In the genomic region with DNA sequence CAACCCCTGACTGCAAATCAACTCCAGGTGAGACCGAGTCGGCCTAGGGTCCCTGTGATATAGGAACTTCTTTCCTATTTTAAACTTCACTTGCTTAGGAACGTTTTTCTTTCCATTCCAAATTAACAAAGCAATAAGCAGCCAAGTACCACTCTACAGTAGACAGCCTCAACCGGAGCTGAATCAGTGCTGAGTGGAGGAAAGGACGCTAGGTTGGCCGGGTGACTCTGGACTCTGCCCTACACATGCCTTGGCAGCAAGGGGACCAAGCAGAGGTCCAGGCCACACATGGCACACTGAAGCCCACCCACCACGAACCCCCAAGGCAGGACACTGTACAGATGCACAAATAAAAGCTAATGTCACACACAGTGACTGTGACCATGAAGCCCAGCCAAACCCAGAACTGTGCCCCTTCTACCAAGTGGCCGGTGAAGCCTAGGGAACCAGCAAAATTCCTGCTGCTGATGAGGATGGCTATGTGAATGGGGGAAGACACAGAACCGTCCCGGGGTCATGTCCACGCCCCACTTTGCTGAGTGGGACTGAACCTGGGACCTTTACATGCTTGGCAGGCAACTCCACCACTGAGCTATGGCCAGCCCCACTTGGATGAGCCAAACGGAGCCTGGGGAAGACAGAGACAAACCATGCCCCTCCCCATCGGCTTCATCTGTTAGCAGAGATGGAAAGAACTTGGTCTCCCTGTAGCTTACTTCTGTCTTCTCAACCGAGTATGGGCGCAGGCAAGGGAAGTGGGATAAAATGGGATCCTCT, we compare ENCODE assay signal across 10 mouse cellular contexts. TPM values are rescaled to one million over a fixed set of nuclear protein-coding genes. Genes with fewer than 3 reads are reported as not detected.
DNase-seq lines count a peak whose midpoint lies in the region; ATAC-seq lines count a peak whose summit lies in the region.
"Had no signal": no experiment of that assay in that cellular context is flagged by ENCODE, and none has a peak within 500 bp of the region (broad histone marks: within the 10 kb centered on the region; RNA-seq: fewer than 3 reads in every experiment).

No protein-coding gene starts in this region.

- no peak overlapping the region for H3K4me3 ChIP-seq in forebrain, embryonic 10.5 days
- no peak overlapping the region for H3K4me3 ChIP-seq in forebrain, embryonic 14.5 days (ENCODE audit: low read depth, low read length)
- H3K4me3 ChIP-seq in embryonic facial prominence, embryonic 15.5 days (replicated peaks) = no peak overlapping the region
- H3K4me3 ChIP-seq in liver, embryonic 13.5 days (replicated peaks) = no peak overlapping the region

- 76% methylated on average over 15 of the region's 15 CpGs for WGBS in forebrain, embryonic 10.5 days
- WGBS in forebrain, embryonic 14.5 days = 85% methylated on average over 15 of the region's 15 CpGs
- 64% methylated on average over 15 of the region's 15 CpGs for WGBS in embryonic facial prominence, embryonic 15.5 days
- 59% methylated on average over 15 of the region's 15 CpGs for WGBS in liver, embryonic 13.5 days (ENCODE audit: insufficient replicate concordance)

- no peak for ATAC-seq in forebrain, embryonic 14.5 days
- no peak for ATAC-seq in embryonic facial prominence, embryonic 15.5 days (ENCODE audit: insufficient number of reproducible peaks, low FRiP score, low TSS enrichment, low read depth)
- no peak for ATAC-seq in liver, embryonic 13.5 days (ENCODE audit: low read depth)

- no peaks in the 10 kb centered on the region for H3K36me3 ChIP-seq in forebrain, embryonic 10.5 days (replicated peaks)
- H3K36me3 ChIP-seq in forebrain, embryonic 14.5 days (ENCODE audit: control insufficient read depth, insufficient read depth, low read length) = no peaks in the 10 kb centered on the region
- H3K36me3 ChIP-seq in embryonic facial prominence, embryonic 15.5 days = no peaks in the 10 kb centered on the region
- no peaks in the 10 kb centered on the region for H3K36me3 ChIP-seq in liver, embryonic 13.5 days

- no peak for DNase-seq in forebrain, embryonic 10.5 days (ENCODE audit: extremely low spot score, low spot score)
- no peak for DNase-seq in forebrain, embryonic 14.5 days (ENCODE audit: low spot score)
- DNase-seq in left cerebral cortex, postnatal 4 days = peak; percentile 75
- no peak for DNase-seq in left cerebral cortex, postnatal 25 days (ENCODE audit: low spot score in 2 of 2)
- no peak for DNase-seq in liver, embryonic 13.5 days
- no peak for DNase-seq in adrenal gland, adult 2 months
- no peak for DNase-seq in left cerebral cortex, adult 18-20 months (ENCODE audit: low spot score in 2 of 2)
- DNase-seq: gastrocnemius, postnatal 25 days; layer of hippocampus, adult 9-11 months had no signal

- no peak overlapping the region for H3K9ac ChIP-seq in forebrain, embryonic 14.5 days (ENCODE audit: low read length)
- no peak overlapping the region for H3K9ac ChIP-seq in embryonic facial prominence, embryonic 15.5 days
- no peak overlapping the region for H3K9ac ChIP-seq in liver, embryonic 13.5 days

- H3K4me2 ChIP-seq in forebrain, embryonic 14.5 days (ENCODE audit: low read length) = no peak overlapping the region
- H3K4me2 ChIP-seq in embryonic facial prominence, embryonic 15.5 days (replicated peaks) = no peak overlapping the region
- peak overlapping the region; percentile 47; the same call in 1 of the 2 replicates for H3K4me2 ChIP-seq in liver, embryonic 13.5 days

- H3K27ac ChIP-seq in forebrain, embryonic 10.5 days = peak overlapping the region; percentile 65
- no peak overlapping the region for H3K27ac ChIP-seq in forebrain, embryonic 14.5 days (ENCODE audit: low read depth, low read length)
- H3K27ac ChIP-seq in embryonic facial prominence, embryonic 15.5 days (replicated peaks) = peak overlapping the region; percentile 68; the same call in 1 of the 2 replicates
- H3K27ac ChIP-seq in liver, embryonic 13.5 days = peak overlapping the region; percentile 68

- peaks cover 11% of the 10 kb centered on the region; the same call in 1 of the 2 replicates for H3K27me3 ChIP-seq in forebrain, embryonic 10.5 days (ENCODE audit: poor library complexity, severe bottlenecking)
- no peaks in the 10 kb centered on the region for H3K27me3 ChIP-seq in forebrain, embryonic 14.5 days (replicated peaks; ENCODE audit: control insufficient read depth, insufficient read depth, low read length)
- H3K27me3 ChIP-seq in embryonic facial prominence, embryonic 15.5 days = no peaks in the 10 kb centered on the region
- no peaks in the 10 kb centered on the region for H3K27me3 ChIP-seq in liver, embryonic 13.5 days

- no peaks in the 10 kb centered on the region for H3K9me3 ChIP-seq in forebrain, embryonic 10.5 days
- H3K9me3 ChIP-seq in forebrain, embryonic 14.5 days (replicated peaks; ENCODE audit: control insufficient read depth, low read length) = no peaks in the 10 kb centered on the region
- H3K9me3 ChIP-seq in embryonic facial prominence, embryonic 15.5 days (replicated peaks) = no peaks in the 10 kb centered on the region
- no peaks in the 10 kb centered on the region for H3K9me3 ChIP-seq in liver, embryonic 13.5 days (replicated peaks)

- peaks cover 84% of the 10 kb centered on the region for H3K4me1 ChIP-seq in forebrain, embryonic 10.5 days
- peaks cover 9% of the 10 kb centered on the region; the same call in 1 of the 2 replicates for H3K4me1 ChIP-seq in forebrain, embryonic 14.5 days (ENCODE audit: control insufficient read depth, insufficient read depth, low read length)
- peaks cover 78% of the 10 kb centered on the region for H3K4me1 ChIP-seq in embryonic facial prominence, embryonic 15.5 days
- H3K4me1 ChIP-seq in liver, embryonic 13.5 days (replicated peaks) = peaks cover 95% of the 10 kb centered on the region

- intact Hi-C loops in left cerebral cortex, postnatal 4 days (cut with DNase I) = no loop called here
- intact Hi-C loops in left cerebral cortex, postnatal 25 days (cut with DNase I) = no loop called here

RNA-seq across cellular contexts. Expression of gene Rassf3, which starts 45.2 kb away (rescaled TPM):
- polyA plus RNA-seq in forebrain, embryonic 10.5 days (2016; fragmentation: Nextera tagmentation; extraction: Ambion mirVana) = 10.6 and 12.2 TPM in 2 replicates
- polyA plus RNA-seq in forebrain, embryonic 14.5 days (2014; fragmentation: Nextera tagmentation; extraction: Ambion mirVana) = 4.4 and 4.7 TPM in 2 replicates
- 10 to 100 TPM; 17.4 to 22.9 TPM for total RNA-seq in left cerebral cortex, postnatal 4 days (2021)
- 10 to 100 TPM; 30.4 to 37.3 TPM for total RNA-seq in left cerebral cortex, postnatal 25 days (2021)
- polyA plus RNA-seq in embryonic facial prominence, embryonic 15.5 days (2015; fragmentation: Nextera tagmentation; extraction: Ambion mirVana) = 20.3 and 21.0 TPM in 2 replicates
- 7.4 and 9.5 TPM in 2 replicates for polyA plus RNA-seq in liver, embryonic 13.5 days (2015; fragmentation: Nextera tagmentation; extraction: Ambion mirVana)
- 10 to 100 TPM; 32.2 to 50.9 TPM for total RNA-seq in adrenal gland, adult 2 months (2021)
- 9.2 and 9.3 TPM in 2 replicates for polyA plus RNA-seq in adrenal gland, adult 2 months (2012; rRNA removed)
- 10 to 100 TPM; 39.4 to 49.7 TPM for total RNA-seq in left cerebral cortex, adult 18-20 months (2021)
